Mouse (Mus musculus): ENCODE results near the gene Tgm7.

The Tgm7 gene

DNA sequence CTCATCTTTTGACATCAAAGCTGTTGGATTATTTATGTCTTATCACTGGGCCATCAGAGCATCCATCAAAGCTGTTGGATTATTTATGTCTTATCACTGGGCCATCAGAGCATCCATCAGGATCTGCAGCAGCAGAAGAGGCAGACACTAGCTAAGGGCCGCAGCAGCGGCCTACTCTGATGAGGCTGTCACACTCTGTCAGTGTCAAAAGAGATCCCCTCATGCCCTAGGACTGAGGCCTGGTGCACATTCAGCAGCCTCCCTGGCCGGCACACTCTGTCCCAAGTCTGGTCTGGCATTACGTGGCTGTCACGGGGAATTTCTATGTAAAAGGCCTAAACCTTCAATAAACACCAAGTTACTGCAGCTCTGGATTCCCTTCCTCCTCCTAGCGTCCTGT lies 40.1 kb downstream of the Tgm7 start:
- DNase-seq, result no peak

DNA sequence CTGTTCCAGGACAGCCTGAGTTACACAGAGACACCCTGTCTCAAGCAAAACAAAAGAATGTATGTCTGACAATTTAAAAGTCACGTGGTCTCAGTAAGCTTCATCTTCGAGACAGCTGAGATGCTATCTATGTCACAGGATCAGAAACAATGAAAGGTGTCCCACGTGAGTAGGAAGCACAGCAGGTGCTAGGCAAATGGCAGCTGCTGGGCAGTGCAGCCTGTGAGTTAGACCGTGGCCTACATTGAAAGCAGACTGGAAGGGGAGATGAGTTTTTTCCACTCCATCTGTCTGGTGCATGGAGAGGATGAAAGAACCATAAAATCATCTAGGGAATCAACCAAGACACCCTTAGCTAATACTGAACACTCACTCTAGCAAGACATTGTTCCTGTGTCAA lies 42.5 kb downstream of the Tgm7 start:
- no peak for DNase-seq

DNA sequence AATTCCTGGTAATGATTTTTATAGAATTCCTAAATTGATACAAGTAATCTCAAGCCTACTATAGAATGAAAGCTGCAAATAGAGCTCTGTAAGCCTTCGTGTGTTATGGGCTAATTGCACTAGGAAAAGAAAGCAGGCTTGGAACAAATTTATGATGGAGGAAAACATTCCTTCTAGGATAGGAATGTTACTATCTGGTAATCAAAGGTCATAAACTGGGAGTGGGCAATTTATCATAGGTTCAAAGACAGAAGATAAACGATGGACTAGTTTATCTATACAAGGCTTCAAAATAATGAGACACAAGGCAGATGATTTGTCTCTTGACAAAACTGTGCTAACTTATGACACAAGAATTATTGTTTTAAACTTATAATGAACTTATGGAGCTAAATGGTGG lies 48.3 kb downstream of the Tgm7 start:
- no peak for DNase-seq

DNA sequence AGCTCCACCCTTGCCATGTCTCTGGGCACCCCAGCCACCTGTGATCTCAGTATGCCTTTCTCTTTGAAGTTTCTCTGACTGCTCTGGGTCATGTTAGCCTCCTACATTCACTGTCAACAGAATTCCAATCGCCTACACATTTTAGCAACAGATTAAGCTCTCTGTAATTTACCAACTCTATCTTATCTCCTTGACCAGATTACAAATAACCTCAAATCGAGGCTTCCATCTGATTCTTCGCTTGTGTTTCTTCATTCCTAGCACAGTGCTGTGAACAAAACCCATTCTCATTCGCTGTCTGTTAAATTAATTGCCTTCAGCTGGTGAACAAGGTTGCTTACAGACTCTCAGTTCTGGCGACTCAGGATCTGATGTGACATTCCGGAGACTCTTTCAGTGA lies 51.6 kb downstream of the Tgm7 start:
- DNase-seq, result no peak

DNA sequence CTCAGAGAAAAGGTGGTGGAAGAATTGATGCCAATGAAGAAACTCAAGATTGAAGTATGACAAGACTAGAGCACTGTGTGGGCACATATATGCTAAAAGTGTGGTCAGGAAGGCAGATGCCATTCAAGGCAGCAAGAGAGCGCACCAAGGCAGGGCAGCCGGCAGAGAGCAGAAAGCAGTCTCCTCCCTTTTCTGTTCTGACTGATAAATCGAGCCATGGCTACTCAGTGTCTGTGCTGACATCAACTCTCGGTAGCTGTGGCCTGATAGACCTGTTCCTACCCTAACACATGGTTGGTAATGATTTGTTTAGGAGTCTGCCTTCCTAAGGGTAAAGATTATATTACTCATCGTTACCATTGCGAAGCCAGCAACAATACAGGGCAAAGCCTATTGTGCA lies 53.7 kb downstream of the Tgm7 start:
- DNase-seq, result no peak

DNA sequence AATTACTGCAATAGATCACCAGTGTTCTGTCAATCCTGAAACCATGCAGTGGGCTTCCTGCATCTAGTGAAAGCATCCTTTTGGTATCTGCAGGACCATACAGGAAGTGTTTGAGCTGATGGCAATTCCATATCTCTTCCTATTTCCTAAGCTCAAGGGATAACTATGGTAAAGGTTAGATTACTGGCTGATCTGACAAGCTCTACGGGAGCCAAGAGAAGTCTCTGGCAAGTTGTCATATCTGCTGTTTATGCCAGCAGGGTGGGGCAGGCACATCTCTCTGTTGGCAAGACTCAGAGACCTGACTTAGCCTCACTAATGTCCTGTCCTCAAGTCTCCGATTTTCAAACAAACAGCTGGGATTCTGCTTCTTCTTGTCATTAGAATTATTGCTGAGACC lies 55.5 kb downstream of the Tgm7 start:
- no peak for DNase-seq

DNA sequence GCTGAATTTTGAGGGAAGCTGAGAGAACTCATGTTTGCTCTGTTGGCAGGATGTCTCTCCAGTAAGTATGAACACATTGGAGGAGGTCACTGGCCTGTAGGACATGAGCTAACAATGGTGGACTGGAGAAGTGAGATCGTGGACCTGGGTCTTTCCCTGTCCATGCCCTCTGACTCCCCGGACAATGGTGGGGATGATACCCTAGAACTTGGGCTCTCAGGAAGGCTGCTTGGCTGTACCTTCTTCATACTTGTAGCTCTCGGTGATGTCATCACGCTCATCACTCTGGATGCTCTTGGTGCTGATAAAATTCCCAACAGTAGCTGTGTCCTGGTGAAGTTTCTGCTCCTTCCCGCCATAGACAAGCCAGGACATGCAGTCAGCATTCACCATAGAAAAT lies 57.4 kb downstream of the Tgm7 start:
- no peak for DNase-seq

DNA sequence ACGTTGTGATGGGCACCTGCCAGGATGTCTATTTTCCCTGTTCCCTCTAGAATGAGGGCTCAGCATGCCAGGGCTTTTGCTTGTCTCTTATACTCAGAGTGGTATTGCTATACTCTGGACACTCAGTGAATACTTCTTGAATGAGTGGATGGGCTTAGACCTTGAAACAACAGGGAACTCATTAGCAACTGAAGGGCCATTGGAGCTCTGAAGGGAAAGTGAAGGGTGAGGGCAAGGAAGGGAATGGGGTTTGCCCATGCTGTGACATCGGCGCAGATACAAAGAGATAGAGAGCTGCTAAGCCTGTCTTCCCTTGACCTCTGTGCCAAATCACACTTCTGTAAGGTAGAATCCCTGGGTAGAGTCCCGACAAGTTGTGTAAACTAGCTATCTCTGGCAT lies 63.9 kb downstream of the Tgm7 start:
- no peak for DNase-seq

All from right cerebral cortex, adult 18-20 months (tissue).